Mouse (Mus musculus): ENCODE results near the gene Madd.
A peak's percentile ranks its signal among the peaks of the same experiment; 100 is the strongest.

Gene Madd

DNA sequence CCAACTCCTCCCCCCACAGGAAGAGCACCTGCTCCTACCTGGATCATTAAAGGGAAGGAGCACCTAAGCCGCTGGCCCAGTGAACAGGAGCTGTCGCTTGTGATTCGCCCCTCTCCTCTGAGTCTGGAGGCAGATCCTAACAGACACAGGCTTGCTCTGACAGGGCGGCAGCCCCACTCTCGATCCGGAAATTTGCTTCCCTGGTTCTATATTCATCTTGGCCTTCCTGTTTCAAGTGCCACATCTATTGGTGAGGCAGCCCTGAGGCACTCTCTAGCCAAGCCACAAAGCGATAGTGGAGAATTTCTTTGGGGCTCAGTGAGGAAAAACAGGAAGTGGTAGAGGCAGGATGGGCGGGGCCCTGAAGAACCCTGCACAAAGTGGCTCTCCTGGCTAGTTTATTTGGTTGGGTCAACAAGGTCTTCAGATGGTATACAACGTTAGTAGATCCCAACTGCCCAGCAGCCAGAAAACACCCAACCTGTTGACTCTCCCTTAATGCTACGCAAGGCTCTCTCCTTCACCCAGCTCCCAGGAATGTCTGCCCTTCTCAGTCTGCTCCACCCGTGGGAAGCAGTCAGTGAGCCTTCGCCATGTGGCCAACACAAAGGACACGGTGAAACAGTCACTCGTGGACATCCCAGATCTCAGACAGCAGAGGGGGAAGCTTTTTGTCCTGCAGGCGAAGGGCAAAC is at the start of gene Madd:
TSS of gene Madd (minus strand) at position 127 of the 695 bp plus-strand sequence.
- DNase-seq (ENCODE audit: low read depth, low spot score) = no peak

GRCm38 (mm10) chr2:91229735-91230134 is 46.1 kb upstream of the Madd start:
- no peak for DNase-seq (ENCODE audit: low read depth, low spot score)

- DNase-seq (ENCODE audit: low read depth, low spot score) = no peak
These were observed 40.0 kb upstream of the Madd start for GRCm38 (mm10) chr2:91223614-91224013.

- no peak for DNase-seq (ENCODE audit: low read depth, low spot score)
These were observed 36.9 kb upstream of the Madd start for GRCm38 (mm10) chr2:91220501-91220900.

DNA sequence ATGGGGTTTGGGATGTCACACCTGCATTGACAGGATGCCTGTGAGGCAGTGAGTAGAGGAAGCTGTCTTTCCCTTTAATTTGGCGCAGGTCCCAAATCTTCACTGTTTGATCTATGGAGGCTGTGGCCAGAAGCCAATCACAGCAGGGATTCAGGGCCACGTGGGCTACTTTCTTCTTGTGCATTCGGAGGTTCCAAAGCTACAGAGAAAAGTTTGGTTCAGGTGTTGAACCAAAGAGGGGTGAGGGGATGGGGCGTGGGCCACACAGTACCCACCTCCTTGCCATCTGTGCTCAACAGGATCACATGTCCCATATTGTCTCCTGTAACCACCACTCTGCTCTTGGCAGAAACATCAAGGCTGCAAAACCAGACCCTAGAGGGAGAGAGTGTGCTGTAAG is 33.4 kb upstream of the Madd start:
- no peak for DNase-seq (ENCODE audit: low read depth, low spot score)

- no peak for DNase-seq (ENCODE audit: low read depth, low spot score)
These were observed 29.7 kb upstream of the Madd start for GRCm38 (mm10) chr2:91213311-91213710.

GRCm38 (mm10) chr2:91206254-91206775 is 22.7 kb upstream of the Madd start:
- no peak for DNase-seq (ENCODE audit: low read depth, low spot score)

GRCm38 (mm10) chr2:91202972-91203656 is 19.5 kb upstream of the Madd start:
- DNase-seq (ENCODE audit: low read depth, low spot score) = no peak

- DNase-seq (ENCODE audit: low read depth, low spot score) = peak; percentile 89
These were observed 18.8 kb upstream of the Madd start, which contains the start of the genes Nr1h3 and Acp2 for GRCm38 (mm10) chr2:91202222-91202971. Nr1h3 (minus strand) TSS chr2:91202834. Acp2 (plus strand) TSS chr2:91202885.

- no peak for DNase-seq (ENCODE audit: low read depth, low spot score)
These were observed 15.3 kb upstream of the Madd start for GRCm38 (mm10) chr2:91198888-91199287.

- DNase-seq (ENCODE audit: low read depth, low spot score) = no peak
These were observed 13.0 kb upstream of the Madd start for GRCm38 (mm10) chr2:91196577-91197001.

- no peak for DNase-seq (ENCODE audit: low read depth, low spot score)
These were observed 11.1 kb upstream of the Madd start for GRCm38 (mm10) chr2:91194624-91195332.

DNA sequence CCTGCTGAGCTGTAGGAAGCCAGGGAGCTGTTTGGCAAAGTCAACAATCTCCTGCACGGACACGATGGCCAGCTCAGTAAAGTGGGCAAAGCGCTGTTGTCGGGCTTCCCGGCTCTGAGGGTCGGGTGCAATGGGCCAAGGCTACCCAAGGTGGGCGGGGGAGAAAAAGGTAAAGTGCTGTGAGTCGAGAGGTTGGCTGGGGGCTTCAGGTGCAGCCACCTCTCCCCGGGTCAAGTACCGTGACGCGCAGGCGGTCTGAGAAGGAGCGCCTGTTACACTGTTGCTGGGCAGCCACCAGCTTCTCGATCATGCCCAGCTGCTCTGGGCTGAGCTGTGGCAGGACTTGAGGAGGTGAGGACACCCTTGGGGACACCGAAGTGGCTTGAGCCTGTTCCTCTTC is 6.9 kb upstream of the Madd start:
- no peak for DNase-seq (ENCODE audit: low read depth, low spot score)

DNA sequence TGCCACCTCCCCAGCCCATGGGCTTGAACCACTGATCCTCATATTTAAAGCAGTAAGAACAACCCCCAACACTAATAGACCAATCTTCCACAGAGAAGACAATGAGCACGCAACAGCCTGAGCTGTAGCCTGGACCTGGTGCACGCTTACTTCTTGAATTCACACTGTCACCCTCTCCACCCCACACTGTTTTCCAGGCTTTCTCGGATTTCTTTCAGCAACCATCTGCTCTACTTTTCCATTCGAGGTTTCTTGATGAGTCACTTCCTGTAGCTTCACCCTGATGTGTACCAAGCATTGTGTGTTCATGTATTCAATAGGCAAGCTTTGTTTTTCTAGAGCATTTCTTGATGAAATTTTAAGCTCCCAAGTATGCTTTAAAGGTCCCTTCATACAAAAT is 3.8 kb upstream of the Madd start:
- no peak for DNase-seq (ENCODE audit: low read depth, low spot score)

GRCm38 (mm10) chr2:91186208-91186607 is 2.6 kb upstream of the Madd start:
- no peak for DNase-seq (ENCODE audit: low read depth, low spot score)

- DNase-seq (ENCODE audit: low read depth, low spot score) = peak; percentile 93
These were observed 506 bp downstream of the Madd start for GRCm38 (mm10) chr2:91183148-91183513.

GRCm38 (mm10) chr2:91182405-91183147 is 1.1 kb downstream of the Madd start:
- DNase-seq (ENCODE audit: low read depth, low spot score) = peak; percentile 68

DNA sequence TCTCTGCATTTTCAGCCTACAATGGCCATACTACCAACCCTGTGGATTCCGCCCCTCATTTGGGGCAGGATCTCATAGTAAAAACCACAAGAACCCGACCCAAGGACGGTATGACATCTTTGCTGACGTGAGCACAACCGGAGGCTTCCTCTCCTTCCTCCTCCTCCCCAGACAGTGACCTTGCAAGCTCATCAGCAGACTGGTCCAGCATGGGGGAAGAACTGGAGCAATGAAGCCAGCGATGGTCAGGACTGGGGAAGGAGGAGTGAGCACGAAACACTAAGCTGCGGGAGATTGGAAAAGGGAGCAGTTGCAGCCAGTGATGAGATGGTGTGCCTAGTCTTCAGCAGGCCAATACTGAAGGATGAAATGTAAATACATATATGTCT is 1.6 kb downstream of the Madd start:
- DNase-seq (ENCODE audit: low read depth, low spot score) = no peak

DNA sequence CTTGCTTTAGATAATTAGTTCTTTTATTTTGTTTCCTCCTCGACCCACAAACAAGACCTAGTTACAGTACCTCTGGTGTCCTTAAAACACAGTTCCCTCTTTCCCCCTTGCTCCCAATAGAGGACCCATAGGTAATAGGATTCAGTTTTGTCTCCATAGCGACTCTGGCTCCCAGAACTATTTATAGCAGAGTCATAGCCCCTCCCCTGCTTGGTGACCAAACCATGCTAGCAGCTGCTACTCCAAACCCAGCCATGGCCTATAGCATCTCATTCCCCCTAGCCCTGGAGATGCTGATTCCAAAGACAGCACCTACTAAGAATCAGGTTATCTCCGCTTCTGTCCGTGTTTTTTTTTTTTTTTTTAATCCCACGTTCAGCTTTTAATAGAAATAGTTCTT is 2.9 kb downstream of the Madd start:
- no peak for DNase-seq (ENCODE audit: low read depth, low spot score)

GRCm38 (mm10) chr2:91179825-91180224 is 3.8 kb downstream of the Madd start:
- DNase-seq (ENCODE audit: low read depth, low spot score) = no peak

DNA sequence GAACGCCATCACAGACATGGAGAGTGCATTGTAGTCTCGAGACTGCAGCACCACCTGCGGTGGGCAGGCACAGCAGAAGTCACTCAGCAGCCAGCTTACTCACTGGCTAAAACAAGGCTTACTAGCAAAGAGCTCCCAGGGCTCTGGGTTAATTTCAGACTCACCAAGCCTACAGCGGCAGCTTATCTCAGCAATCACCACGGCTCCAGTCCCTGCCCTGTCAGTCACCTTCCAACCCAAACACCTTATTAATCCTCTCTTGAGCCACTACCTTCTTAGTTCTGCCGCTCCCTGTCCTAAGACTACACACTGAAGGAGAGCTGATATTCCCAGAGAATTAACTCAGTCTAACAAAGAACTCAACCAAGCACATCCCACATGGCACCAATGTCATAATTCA is 7.4 kb downstream of the Madd start:
- DNase-seq (ENCODE audit: low read depth, low spot score) = no peak

All from WW6 (cell line).